Mouse (Mus musculus) liver, adult 2 months (tissue): ENCODE results near the gene E4f1. TPM values are rescaled to one million over a fixed set of nuclear protein-coding genes. Genes with fewer than 3 reads are reported as not detected.
A peak's percentile ranks its signal among the peaks of the same experiment; 100 is the strongest.

Experiments used
- DNase-seq: peaks from one replicate; pipeline ENCODE4 v3.0.0-alpha.2; 2011; ENCODE audit warnings: low read depth, low spot score; ENCODE audit errors: extremely low read depth
- H3K27ac ChIP-seq: fragments of 200-500 bp; replicated peaks from 2 replicates; pipeline ENCODE4 v1.5.1; 2012; ENCODE audit warnings: low read depth, mild to moderate bottlenecking, control low read depth, inconsistent platforms, low read length; ENCODE audit not compliant: insufficient read depth
- H3K27me3 ChIP-seq: fragments of 200-500 bp; 2 replicates; pipeline ENCODE4 v1.6.1; 2012; ENCODE audit warnings: mild to moderate bottlenecking, moderate library complexity, low read length, inconsistent platforms; ENCODE audit not compliant: control insufficient read depth, insufficient read depth
- H3K36me3 ChIP-seq: fragments of 200-500 bp; 2 replicates; pipeline ENCODE4 v1.6.1; 2012; ENCODE audit warnings: low read length, inconsistent platforms; ENCODE audit not compliant: control insufficient read depth, insufficient read depth
- H3K4me1 ChIP-seq: fragments of 200-500 bp; 2 replicates; pipeline ENCODE4 v1.6.1; 2011; ENCODE audit warnings: low read length; ENCODE audit not compliant: control insufficient read depth, insufficient read depth
- H3K4me3 ChIP-seq: fragments of 200-500 bp; 2 replicates; pipeline ENCODE4 v1.5.1; 2011; ENCODE audit warnings: low read depth, mild to moderate bottlenecking, control low read depth, low read length, moderate library complexity; ENCODE audit not compliant: insufficient read depth
- H3K79me2 ChIP-seq: fragments of 200-500 bp; 2 replicates; pipeline ENCODE4 v1.6.1; 2012; ENCODE audit warnings: inconsistent platforms, mild to moderate bottlenecking, low read length, moderate library complexity; ENCODE audit not compliant: control insufficient read depth, insufficient read depth
- H3K9ac ChIP-seq: fragments of 200-500 bp; 2 replicates; pipeline ENCODE4 v1.6.1; 2012; ENCODE audit warnings: low read depth, mild to moderate bottlenecking, control low read depth, inconsistent platforms, low read length
- CTCF ChIP-seq: fragments of 200-500 bp; IDR thresholded peaks from 2 replicates; pipeline ENCODE4 v1.5.1; 2011; ENCODE audit warnings: low read depth, low read length, control low read depth
- POLR2A ChIP-seq: fragments of 200-500 bp; IDR thresholded peaks from 2 replicates; pipeline ENCODE4 v1.6.1; 2011; ENCODE audit warnings: low read length, control low read depth; ENCODE audit not compliant: insufficient read depth; ENCODE audit errors: extremely low read depth
- WGBS: fragments of 180-500 bp; shearing (Covaris S2); methylation state at CpG from one replicate; pipeline ENCODE4 v1.1.7; 2018; 5-methylcytosine and 5-hydroxymethylcytosine counted together
- polyA plus RNA-seq: library from polyadenylated mRNA; depleted of rRNA; stranded (reverse); fragments of >200 nt; gene quantifications from 2 replicates; pipeline ENCODE4 v1.2.3, GENCODE M21; 2012
- total RNA-seq: library from RNA; depleted of rRNA; stranded (reverse); fragments of >200 nt; gene quantifications from 2 replicates; pipeline ENCODE4 v1.2.3, GENCODE M21; 2014

The E4f1 gene
- total and polyA plus RNA-seq, 2 experiments: 6.7 to 33.3 TPM

GRCm38 (mm10) chr17:24485090-24485860 lies 15.2 kb upstream of the E4f1 start:
- H3K27me3 ChIP-seq: peaks cover 13% of the 10 kb centered on the region
- no peak overlapping the region for H3K4me3 ChIP-seq
- no peak for TF ChIP-seq POLR2A
- no peaks in the 10 kb centered on the region for H3K79me2 ChIP-seq
- H3K4me1 ChIP-seq: no peaks in the 10 kb centered on the region
- no peaks in the 10 kb centered on the region for H3K36me3 ChIP-seq
- no peak overlapping the region for H3K9ac ChIP-seq
- H3K27ac ChIP-seq: no peak overlapping the region
- WGBS: 62% methylated on average over 11 of the region's 11 CpGs
- DNase-seq: no peak

GRCm38 (mm10) chr17:24483495-24483894 lies 13.4 kb upstream of the E4f1 start:
- no peak for TF ChIP-seq POLR2A
- no peak for TF ChIP-seq CTCF
- Histone ChIP-seq H3K4me3 (no peak overlapping the region), H3K27ac (no peak overlapping the region), H3K27me3 (peaks cover 5% of the 10 kb centered on the region), H3K36me3 (no peaks in the 10 kb centered on the region), H3K4me1 (no peaks in the 10 kb centered on the region), H3K9ac (no peak overlapping the region), H3K79me2 (no peaks in the 10 kb centered on the region)
- WGBS: 91% methylated on average over 3 of the region's 3 CpGs
- DNase-seq: no peak

GRCm38 (mm10) chr17:24481027-24481815 lies 11.1 kb upstream of the E4f1 start:
- H3K4me1 ChIP-seq: peaks cover 6% of the 10 kb centered on the region; the same call in 1 of the 2 replicates
- H3K27ac ChIP-seq: no peak overlapping the region
- DNase-seq: no peak
- 91% methylated on average over 20 of the region's 20 CpGs for WGBS
- H3K9ac ChIP-seq: no peak overlapping the region
- no peaks in the 10 kb centered on the region for H3K79me2 ChIP-seq
- H3K27me3 ChIP-seq: no peaks in the 10 kb centered on the region
- no peak for TF ChIP-seq CTCF
- no peaks in the 10 kb centered on the region for H3K36me3 ChIP-seq
- no peak overlapping the region for H3K4me3 ChIP-seq

DNA sequence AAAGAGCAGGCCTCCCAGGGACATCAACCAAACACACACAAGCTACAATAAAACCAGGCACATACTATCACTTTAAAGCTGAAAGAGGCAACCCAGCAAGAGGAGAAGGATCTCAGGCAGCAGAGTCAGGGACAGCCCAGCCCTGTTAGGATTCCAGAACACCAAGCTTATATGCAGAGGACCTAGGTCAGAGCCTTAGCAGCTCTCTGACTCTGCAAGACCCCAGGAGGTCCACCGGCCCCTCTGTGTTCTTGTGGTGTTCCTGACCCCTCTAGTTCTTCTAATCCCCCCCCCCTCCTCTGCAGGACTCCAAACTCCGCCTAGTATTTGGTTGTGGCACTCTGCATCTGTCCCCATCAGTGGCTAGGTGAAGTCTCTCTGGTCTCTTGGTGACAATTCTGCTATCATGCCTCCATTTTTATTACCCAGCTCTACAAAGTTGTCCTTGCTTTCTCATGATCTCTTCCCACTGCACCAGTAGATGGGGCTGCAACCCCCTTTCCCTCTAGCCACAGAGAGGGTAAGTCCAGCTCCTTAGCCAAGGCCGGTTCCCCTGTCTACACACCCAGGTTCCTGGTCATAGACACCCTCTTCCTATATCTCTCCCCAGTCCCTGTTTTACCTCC lies 10.2 kb upstream of the E4f1 start:
- Histone ChIP-seq H3K36me3 (no peaks in the 10 kb centered on the region; the same call in 1 of the 2 replicates), H3K9ac (no peak overlapping the region), H3K27ac (no peak overlapping the region), H3K79me2 (no peaks in the 10 kb centered on the region), H3K4me1 (peaks cover 6% of the 10 kb centered on the region; the same call in 1 of the 2 replicates), H3K27me3 (no peaks in the 10 kb centered on the region), H3K4me3 (no peak overlapping the region)
- DNase-seq: no peak
- WGBS: 85% methylated on average over 3 of the region's 3 CpGs
- TF ChIP-seq CTCF: 0 out of 2 replicates have a peak, but pooled peaks have one; percentile 20
- TF ChIP-seq POLR2A: no peak

DNA sequence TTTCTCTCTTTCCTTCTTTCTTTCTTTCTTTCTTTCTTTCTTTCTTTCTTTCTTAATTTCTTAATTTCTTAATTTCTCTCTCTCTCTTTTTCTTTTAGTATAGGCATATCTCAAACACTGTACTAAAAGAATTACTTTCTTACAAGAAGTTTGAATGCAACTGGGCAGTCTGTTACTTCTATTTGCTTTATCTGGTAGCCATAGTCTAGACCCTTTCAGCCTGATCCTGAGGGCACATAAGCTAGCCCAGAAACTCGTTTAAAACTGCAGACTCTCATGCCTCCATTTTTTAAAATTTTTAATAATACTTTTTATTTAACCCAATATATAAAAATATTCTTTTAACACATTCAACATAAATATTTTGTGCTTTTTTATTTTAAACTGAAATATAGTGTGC lies 9.3 kb upstream of the E4f1 start:
- no peak for TF ChIP-seq POLR2A
- TF ChIP-seq CTCF: no peak
- no peaks in the 10 kb centered on the region for H3K79me2 ChIP-seq
- no peak for DNase-seq
- no peaks in the 10 kb centered on the region for H3K27me3 ChIP-seq
- H3K36me3 ChIP-seq: no peaks in the 10 kb centered on the region; the same call in 1 of the 2 replicates
- H3K27ac ChIP-seq: no peak overlapping the region
- H3K4me3 ChIP-seq: no peak overlapping the region
- WGBS: 45% methylated on average over 1 of the region's 1 CpGs
- H3K9ac ChIP-seq: no peak overlapping the region
- peaks cover 6% of the 10 kb centered on the region; the same call in 1 of the 2 replicates for H3K4me1 ChIP-seq
